Mouse (Mus musculus): ENCODE results near the gene Ezh2. TPM values are rescaled to one million over a fixed set of nuclear protein-coding genes. Genes with fewer than 3 reads are reported as not detected.

The Ezh2 gene
- total RNA-seq, 2 experiments from 2014 or later, result 8.7 to 9.5 TPM

- no peak for DNase-seq
Measured at GRCm38 (mm10) chr6:47552280-47552679, 42.9 kb downstream of the Ezh2 start.

GRCm38 (mm10) chr6:47535333-47535732 lies 59.8 kb downstream of the Ezh2 start:
- no peak for DNase-seq

- DNase-seq, result no peak
Measured at GRCm38 (mm10) chr6:47532547-47532946, 62.6 kb downstream of the Ezh2 start.

- DNase-seq, result no peak
Measured at GRCm38 (mm10) chr6:47527655-47528054, 67.5 kb downstream of the Ezh2 start.

GRCm38 (mm10) chr6:47527129-47527528 lies 68.0 kb downstream of the Ezh2 start:
- no peak for DNase-seq

- DNase-seq, result no peak
Measured at GRCm38 (mm10) chr6:47526446-47526845, 68.7 kb downstream of the Ezh2 start.

- no peak for DNase-seq
Measured at GRCm38 (mm10) chr6:47525041-47525440, 70.1 kb downstream of the Ezh2 start.

GRCm38 (mm10) chr6:47522431-47522830 lies 72.7 kb downstream of the Ezh2 start:
- peak; percentile 9 to 16 for DNase-seq

GRCm38 (mm10) chr6:47520030-47520429 lies 75.1 kb downstream of the Ezh2 start:
- DNase-seq, result no peak

GRCm38 (mm10) chr6:47494562-47494961 lies 100.6 kb downstream of the Ezh2 start:
- DNase-seq, result no peak

GRCm38 (mm10) chr6:47482027-47482426 lies 113.1 kb downstream of the Ezh2 start:
- no peak for DNase-seq

Other genes starting within 250 kb of the Ezh2 start
- 10 to 100 TPM; 58.4 to 60.2 TPM for gene Cul1, start 141.9 kb downstream of the Ezh2 start, total RNA-seq (2021)
- gene Pdia4, start 218.1 kb upstream of the Ezh2 start, total RNA-seq (2021), result 10 to 100 TPM; 38.4 to 45.9 TPM
- under 1 TPM; 0.52 to 0.85 TPM for gene Zfp786, start 235.5 kb upstream of the Ezh2 start, total RNA-seq (2021)
- gene Zfp398, start 240.3 kb upstream of the Ezh2 start, total RNA-seq (2021), result 1 to 10 TPM; 5.6 to 6.0 TPM

All from heart, adult 18-20 months (tissue).